Mouse (Mus musculus): ENCODE results near the gene Ciao2a. TPM values are rescaled to one million over a fixed set of nuclear protein-coding genes. Genes with fewer than 3 reads are reported as not detected.

Gene Ciao2a
- total RNA-seq, 2 experiments from 2014 or later = 25.9 to 26.0 TPM

DNA sequence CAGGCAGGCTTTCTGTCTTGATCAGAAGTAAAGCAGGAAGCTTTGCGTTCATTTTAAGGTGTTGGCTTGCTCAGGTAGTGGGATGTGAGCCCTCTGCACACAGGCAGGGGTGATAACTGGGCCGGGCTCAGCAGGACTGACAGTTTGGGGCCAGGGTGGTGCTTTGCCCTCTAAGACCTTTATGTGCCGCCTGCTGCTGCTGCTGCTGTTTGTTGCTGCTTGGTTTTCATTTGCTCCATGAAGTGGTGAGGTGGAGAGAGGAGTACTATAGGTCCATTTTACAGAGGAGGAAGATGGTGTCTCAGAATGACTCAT, 56.2 kb downstream of the Ciao2a start:
- no peak for DNase-seq (ENCODE audit: extremely low spot score in 1 of 2, low spot score in 2 of 2)
- intact Hi-C loops (cut with DNase I) = no loop called here

DNA sequence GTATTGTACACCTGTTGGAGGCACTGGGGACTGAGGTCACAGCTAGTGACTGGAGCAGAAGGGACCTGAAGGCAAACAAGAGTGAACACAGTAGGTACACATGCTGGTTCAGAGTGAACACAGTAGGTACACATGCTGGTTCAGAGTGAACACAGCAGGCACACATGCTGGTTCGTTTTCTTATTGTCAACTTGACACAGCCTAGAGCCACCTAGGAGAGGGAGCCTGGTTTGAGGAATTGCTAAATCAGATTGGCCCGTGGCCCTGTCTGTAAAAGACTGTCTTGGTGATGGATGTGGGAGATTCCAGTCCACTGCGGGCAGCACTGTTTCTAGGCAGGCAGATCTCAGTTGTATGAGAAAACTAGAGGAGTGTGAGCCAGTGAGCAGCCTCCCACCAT, 56.6 kb downstream of the Ciao2a start:
- DNase-seq (ENCODE audit: extremely low spot score in 1 of 2, low spot score in 2 of 2) = no peak
- intact Hi-C loops (cut with DNase I) = no loop called here

DNA sequence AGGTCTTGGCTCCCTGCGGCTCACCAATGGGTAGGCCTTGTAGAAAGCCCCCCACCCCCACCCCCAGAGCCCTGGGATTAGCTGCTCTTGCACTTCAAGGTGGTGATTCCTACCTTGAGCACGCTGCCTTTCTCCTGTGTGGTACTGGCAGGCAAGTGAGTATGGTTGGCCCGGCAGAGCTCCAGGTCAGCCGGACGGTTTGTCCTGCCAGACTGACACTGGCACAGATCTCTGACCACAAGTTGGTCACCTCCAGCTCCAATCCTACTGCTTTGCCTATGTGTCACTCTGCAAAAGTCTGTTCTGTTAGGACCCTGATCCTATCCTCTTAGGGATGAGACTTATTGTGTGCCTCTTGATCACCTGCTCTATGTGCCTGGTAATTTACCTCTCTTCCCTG, 58.2 kb downstream of the Ciao2a start:
- DNase-seq (ENCODE audit: extremely low spot score in 1 of 2, low spot score in 2 of 2) = no peak

DNA sequence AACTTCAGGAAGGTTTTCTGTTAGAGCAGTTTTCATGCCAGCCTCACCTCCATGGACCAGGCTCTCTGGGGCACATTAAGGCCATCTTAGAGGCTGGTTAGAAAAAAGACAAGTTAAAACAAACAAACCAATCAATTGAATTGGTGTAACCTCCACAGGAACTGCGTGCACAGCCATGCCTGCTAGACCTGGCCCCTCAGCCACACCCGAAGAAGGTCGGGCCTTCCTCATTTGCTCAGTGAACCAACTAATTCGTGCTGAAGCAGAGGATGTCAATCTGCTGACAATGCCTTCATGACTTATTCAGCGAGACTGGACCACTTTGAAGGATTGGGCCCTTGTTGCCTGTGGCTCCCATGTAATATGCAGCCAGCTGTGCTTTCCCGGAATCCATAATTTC, 60.0 kb downstream of the Ciao2a start:
- intact Hi-C loops (cut with DNase I) = no loop called here
- no peak for DNase-seq (ENCODE audit: extremely low spot score in 1 of 2, low spot score in 2 of 2)

More for the DNA sequence above, 58.2 kb downstream of the Ciao2a start:
- intact Hi-C loops (cut with DNase I) = no loop called here

Other genes starting within 250 kb of the Ciao2a start
- 1 to 10 TPM; 1.4 to 3.6 TPM for gene Pclaf, start 236.4 kb upstream of the Ciao2a start, total RNA-seq (2021)
- gene Trip4, start 217.8 kb upstream of the Ciao2a start, total RNA-seq (2021) = 10 to 100 TPM; 34.8 to 37.6 TPM
- 10 to 100 TPM; 45.9 to 56.4 TPM for gene Csnk1g1, start 217.7 kb upstream of the Ciao2a start, total RNA-seq (2021)
- gene Ppib, start 66.4 kb upstream of the Ciao2a start, total RNA-seq (2021) = 100 to 1,000 TPM; 238 to 241 TPM
- 1 to 10 TPM; 4.6 to 4.9 TPM for gene Snx22, start 56.9 kb upstream of the Ciao2a start, total RNA-seq (2021)
- gene Snx1, start within 50 bp of the Ciao2a start, total RNA-seq (2021) = 10 to 100 TPM; 43.6 to 44.9 TPM
- 1 to 10 TPM; 2.1 to 3.2 TPM for gene Dapk2, start 31.6 kb downstream of the Ciao2a start, total RNA-seq (2021)
- gene Herc1, start 223.8 kb downstream of the Ciao2a start, total RNA-seq (2021) = 100 to 1,000 TPM; 118 to 119 TPM

Data from left cerebral cortex, postnatal 10 days (tissue).